Mouse (Mus musculus) ES-Bruce4 (cell line): ENCODE results near the gene Wdr73.

Experiments used
- CTCF ChIP-seq: IDR thresholded peaks from one replicate; pipeline ENCODE4 v1.8.1; 2011; ENCODE audit warnings: low read depth, low read length
- EP300 ChIP-seq: IDR thresholded peaks from 2 replicates; pipeline ENCODE4 v1.6.1; 2011; ENCODE audit warnings: low read depth, low read length; ENCODE audit not compliant: insufficient read depth
- POLR2A ChIP-seq: IDR thresholded peaks from one replicate; pipeline ENCODE4 v1.8.1; 2011; ENCODE audit warnings: low read length; ENCODE audit not compliant: insufficient read depth

DNA sequence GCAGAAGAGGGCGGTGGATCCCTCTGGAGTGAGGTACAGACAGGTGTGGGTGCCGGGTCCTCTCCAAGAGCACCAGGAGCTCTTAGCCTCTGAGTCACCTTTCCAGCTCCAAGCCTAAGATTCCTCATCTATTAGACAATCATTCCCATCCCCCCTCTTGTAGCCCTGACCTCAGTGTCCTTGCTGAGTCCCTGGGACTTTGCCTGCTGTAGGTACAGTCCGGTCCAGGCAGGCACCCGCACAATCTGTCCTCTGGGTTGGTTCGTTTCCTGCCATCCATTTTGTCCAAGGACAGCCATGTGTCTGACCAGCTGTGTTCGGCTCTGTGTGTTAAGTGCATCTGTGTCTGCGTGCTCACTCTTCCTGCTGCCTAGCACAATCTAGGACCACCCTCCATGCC, 12.5 kb downstream of the Wdr73 start:
- TF ChIP-seq CTCF = peak; percentile 32
- TF ChIP-seq POLR2A = no peak
- peak; percentile 71; the same call in 1 of the 2 replicates for TF ChIP-seq EP300
